Mouse (Mus musculus): Measurements from ENCODE around the gene Cct6b. TPM values are rescaled to one million over a fixed set of nuclear protein-coding genes. Genes with fewer than 3 reads are reported as not detected.

The Cct6b gene
- 0.69 and 1.2 TPM in 2 replicates for polyA plus RNA-seq (2015; fragmentation: Nextera tagmentation; extraction: Ambion mirVana)

DNA sequence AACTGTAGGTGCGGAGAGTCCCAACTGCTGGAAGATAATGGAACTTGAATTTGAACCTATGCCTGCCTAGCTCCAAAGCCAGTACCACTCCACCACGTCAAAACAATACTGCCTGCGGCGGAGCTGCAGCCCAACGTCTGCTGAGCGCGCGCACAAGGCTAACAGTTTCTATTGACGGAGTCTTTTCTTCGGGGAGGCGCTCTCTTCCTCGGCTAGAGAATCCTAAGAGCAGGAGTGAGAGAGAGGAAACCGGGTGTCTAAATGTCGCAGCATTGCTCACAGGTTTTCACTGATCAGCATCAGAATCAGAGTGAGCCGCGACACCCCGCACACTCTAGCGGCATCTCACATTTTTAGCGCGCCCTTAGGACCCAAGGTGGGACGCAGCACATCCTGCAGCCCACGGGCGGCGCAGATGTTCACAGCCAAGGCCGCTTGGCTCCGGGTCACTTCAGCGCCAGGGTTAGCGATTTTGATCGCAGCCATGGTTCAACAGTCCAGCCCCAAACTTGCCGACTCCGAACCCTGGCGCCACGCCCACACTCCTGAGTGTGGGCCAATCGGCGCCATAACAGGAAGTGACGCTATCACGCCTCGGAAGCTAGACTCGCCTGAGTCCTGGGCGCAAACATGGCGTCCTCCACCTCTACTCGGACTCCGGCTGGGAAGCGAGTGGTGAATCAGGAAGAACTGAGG is at the start of gene Cct6b, which contains the start of gene Zfp830:
Gene Cct6b (minus strand): TSS at position 580 of the 696 bp plus-strand sequence.
Gene Zfp830 (plus strand): TSS at position 604 of the 696 bp plus-strand sequence.

DNA sequence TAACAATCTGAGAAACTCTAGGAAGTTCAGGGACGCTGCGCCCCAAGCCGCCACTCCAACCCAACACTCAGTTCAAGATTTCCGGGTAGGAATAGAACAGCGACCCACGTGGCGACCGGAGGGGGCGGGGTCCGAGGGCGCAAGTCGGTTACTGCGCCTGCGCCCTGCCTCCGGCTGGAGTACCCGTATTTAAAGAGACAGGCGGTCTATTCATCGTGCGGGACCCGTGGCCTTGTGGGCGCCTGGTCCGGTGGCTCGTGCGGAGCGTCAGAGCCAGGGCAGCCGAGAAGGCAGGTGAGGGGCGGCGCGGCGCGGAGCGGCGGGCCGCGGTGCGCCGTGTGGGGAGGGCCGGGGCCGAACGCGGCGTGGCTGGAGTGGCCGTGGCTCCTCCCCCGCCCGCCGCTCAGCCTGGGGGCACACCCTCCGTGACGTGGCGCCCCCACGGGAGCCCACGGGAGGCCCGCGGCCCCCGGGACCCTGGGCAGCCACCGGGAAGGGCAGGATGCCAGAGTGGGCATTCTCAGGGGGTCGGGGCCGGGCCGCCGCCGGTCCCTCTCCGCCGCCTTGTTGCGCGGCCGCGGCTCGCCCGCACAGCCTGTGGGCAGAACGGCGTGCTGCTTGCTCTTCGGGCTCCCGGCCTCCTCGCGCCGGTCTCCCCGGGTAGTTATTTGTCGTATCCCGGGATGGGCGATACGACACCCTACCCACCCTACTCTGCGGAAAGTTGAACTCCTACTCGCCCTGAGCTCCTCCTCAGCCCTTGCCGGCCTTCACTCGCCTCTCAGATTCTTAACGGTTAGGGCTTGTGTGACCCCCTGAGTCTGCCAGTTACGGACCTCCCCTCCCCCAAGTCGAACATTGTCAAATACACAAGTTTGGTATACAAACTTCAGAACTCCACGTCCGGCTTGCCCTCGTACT is 17.1 kb upstream of the Cct6b start, which contains the start of gene Lig3:
Gene Lig3 (plus strand): TSS at position 126 of the 921 bp plus-strand sequence.

Other genes with a start within 250 kb of the Cct6b start
- 21.5 and 24.6 TPM in 2 replicates for gene Zfp830, start within 50 bp of the Cct6b start, polyA plus RNA-seq (2015; fragmentation: Nextera tagmentation; extraction: Ambion mirVana)
- gene Lig3, start 16.8 kb upstream of the Cct6b start, polyA plus RNA-seq (2015; fragmentation: Nextera tagmentation; extraction: Ambion mirVana): 10.3 and 10.6 TPM in 2 replicates
- gene Rffl, start 106.9 kb upstream of the Cct6b start, polyA plus RNA-seq (2015; fragmentation: Nextera tagmentation; extraction: Ambion mirVana): 5.7 and 7.4 TPM in 2 replicates
- gene Rad51d, start 126.3 kb upstream of the Cct6b start, polyA plus RNA-seq (2015; fragmentation: Nextera tagmentation; extraction: Ambion mirVana): 9.8 and 12.0 TPM in 2 replicates
- gene Fndc8, start 127.8 kb upstream of the Cct6b start, polyA plus RNA-seq (2015; fragmentation: Nextera tagmentation; extraction: Ambion mirVana): 0.33 TPM in 1 of 2 replicates, not detected in the other
- 13.4 and 17.0 TPM in 2 replicates for gene Nle1, start 144.1 kb upstream of the Cct6b start, polyA plus RNA-seq (2015; fragmentation: Nextera tagmentation; extraction: Ambion mirVana)
- 1.3 and 4.1 TPM in 2 replicates for gene Unc45b, start 146.2 kb upstream of the Cct6b start, polyA plus RNA-seq (2015; fragmentation: Nextera tagmentation; extraction: Ambion mirVana)
- gene Slfn5, start 187.0 kb upstream of the Cct6b start, polyA plus RNA-seq (2015; fragmentation: Nextera tagmentation; extraction: Ambion mirVana): 7.1 and 10.4 TPM in 2 replicates
- 5.1 and 7.2 TPM in 2 replicates for gene Slfn9, start 227.5 kb upstream of the Cct6b start, polyA plus RNA-seq (2015; fragmentation: Nextera tagmentation; extraction: Ambion mirVana)